Mouse (Mus musculus): Measurements from ENCODE around the gene Map3k14. TPM values are rescaled to one million over a fixed set of nuclear protein-coding genes. Genes with fewer than 3 reads are reported as not detected.
"Not testable (repeated sequence)": the region's sequence is repeated elsewhere in the genome, so short reads cannot be mapped to it uniquely, and the experiment has no call there.

The Map3k14 gene
- polyA plus RNA-seq, 1 experiment from 2014 or later = 0.93 TPM

DNA sequence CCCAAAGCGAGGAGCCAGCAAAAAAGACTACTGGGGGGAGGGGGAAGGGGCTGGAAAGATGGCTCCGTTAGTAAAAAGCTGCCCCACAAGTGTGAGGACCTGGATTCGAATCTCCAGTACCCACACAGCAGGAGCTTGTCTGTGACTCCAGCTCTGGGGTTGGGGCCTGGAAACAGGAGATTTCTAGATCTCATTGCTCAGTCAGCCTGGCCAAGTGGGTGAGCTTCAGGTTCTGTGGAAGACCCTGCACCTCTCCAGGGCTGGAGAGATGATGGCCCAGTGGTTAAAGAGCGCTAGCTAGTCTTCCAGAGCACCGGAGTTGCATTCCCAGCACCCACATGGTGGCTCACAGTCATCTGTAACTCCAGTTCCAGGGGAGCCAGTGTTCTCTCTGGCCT lies 25.6 kb upstream of the Map3k14 start:
- Histone ChIP-seq H3K9me3 (replicated peaks) (no peaks in the 10 kb centered on the region), H3K4me2 (no peak overlapping the region), H3K4me1 (peaks cover 33% of the 10 kb centered on the region), H3K4me3 (no peak overlapping the region), H3K27me3 (replicated peaks) (0 out of 2 replicates have a peak, but pooled peaks cover 11% of the 10 kb centered on the region), H3K36me3 (no peaks in the 10 kb centered on the region), H3K27ac (no peak overlapping the region), H3K9ac (no peak overlapping the region)
- WGBS (ENCODE audit: insufficient replicate concordance) = 69% methylated on average over 5 of the region's 5 CpGs
- ATAC-seq = no peak

DNA sequence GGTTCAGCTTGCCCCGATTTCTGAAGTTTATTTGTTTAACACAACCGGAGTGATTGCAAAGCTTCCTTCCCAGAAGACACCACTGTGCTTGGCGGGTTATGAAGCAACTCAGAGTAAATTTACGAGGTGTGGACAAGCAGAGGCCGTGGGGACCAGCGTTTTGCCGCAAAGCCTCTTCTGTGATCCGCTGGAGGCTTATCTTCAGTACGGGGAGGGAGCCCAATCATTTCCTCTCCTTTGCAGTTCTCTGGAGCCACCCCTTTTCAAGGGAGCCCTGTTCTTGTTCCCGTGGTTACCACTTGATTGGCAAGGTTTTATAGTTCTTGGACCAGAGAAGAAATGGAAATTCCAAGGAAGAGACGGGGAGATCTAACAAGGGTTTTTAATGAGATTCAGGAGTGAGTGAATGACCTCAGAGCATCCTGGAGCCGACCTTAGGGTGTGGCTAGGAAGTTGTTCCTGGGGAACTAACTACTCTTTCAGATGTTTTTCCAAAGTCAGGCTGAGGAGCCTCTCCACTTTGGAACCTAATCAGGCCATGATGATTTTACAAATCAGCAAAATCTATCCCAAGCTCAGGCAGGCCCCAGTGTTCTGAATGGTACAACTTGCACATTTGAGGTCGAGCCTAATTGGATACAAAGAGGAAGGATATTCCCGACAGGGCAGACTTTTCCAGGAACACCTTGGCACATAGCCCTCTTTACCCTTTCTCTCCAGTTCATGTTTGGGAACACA lies 25.0 kb upstream of the Map3k14 start:
- no peaks in the 10 kb centered on the region for H3K36me3 ChIP-seq
- no peaks in the 10 kb centered on the region for H3K9me3 ChIP-seq (replicated peaks)
- H3K4me3 ChIP-seq = no peak overlapping the region
- H3K9ac ChIP-seq = no peak overlapping the region
- WGBS (ENCODE audit: insufficient replicate concordance) = 18% methylated on average over 14 of the region's 14 CpGs
- H3K4me1 ChIP-seq = peaks cover 33% of the 10 kb centered on the region
- ATAC-seq = no peak
- no peak overlapping the region for H3K27ac ChIP-seq
- H3K27me3 ChIP-seq (replicated peaks) = 0 out of 2 replicates have a peak, but pooled peaks cover 11% of the 10 kb centered on the region
- no peak overlapping the region for H3K4me2 ChIP-seq

DNA sequence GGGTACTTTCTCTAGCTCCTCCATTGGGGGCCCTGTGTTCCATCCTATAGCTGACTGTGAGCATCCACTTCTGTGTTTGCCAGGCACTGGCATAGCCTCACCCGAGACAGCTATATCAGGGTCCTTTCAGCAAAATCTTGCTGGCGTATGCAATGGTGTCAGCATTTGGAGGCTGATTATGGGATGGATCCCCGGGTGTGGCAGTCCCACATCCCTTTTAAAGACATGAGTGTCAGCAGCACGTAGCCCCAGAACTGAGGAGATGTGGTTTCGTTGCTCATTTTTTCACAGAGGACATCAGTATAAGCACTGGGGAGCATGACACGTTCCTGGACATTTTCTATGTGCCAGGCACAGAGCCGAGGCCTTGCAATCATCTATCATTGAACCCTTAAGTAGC lies 23.6 kb upstream of the Map3k14 start:
- H3K36me3 ChIP-seq; H3K9ac ChIP-seq; H3K4me3 ChIP-seq; H3K27ac ChIP-seq; H3K9me3 ChIP-seq (replicated peaks); H3K4me2 ChIP-seq; ATAC-seq: not testable (repeated sequence)
- Histone ChIP-seq H3K27me3 (replicated peaks) (0 out of 2 replicates have a peak, but pooled peaks cover 11% of the 10 kb centered on the region), H3K4me1 (peaks cover 33% of the 10 kb centered on the region)
- WGBS (ENCODE audit: insufficient replicate concordance) = 68% methylated on average over 7 of the region's 7 CpGs

DNA sequence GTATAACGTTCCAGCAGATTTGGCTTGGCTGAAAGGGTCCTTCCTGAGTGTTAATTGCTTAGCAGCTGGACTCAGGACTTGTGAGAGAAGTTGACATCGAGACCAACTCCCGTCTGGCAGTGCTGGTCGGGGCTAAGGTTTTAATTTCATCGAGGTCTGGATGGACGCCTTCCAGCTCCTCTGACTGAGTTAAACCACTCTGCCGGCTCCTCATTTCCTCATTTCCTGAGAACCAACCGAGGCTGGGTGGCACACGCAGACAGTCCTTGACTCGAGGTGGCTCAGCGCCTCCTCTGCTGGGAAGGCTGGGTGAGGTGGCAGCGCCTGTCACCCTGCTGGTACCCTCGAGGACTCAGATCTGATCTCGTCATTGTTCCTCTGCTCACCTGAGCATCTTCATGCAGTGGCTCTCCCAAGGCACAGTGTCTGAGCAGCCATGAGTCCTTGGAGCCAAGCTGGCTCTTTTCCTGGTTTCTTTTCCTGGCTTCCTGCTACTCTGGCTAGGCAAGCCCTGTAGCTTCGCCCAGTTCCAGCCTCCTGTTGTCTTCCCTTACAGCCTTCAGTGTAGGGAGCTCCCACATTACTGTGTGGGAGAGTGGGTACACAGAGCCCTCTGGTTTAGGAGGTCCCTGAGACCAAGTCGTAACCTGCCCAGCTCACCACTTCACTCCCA lies 21.2 kb upstream of the Map3k14 start:
- Histone ChIP-seq H3K9ac (no peak overlapping the region), H3K4me2 (no peak overlapping the region), H3K4me1 (peaks cover 33% of the 10 kb centered on the region), H3K27me3 (replicated peaks) (0 out of 2 replicates have a peak, but pooled peaks cover 17% of the 10 kb centered on the region), H3K9me3 (replicated peaks) (no peaks in the 10 kb centered on the region), H3K36me3 (no peaks in the 10 kb centered on the region), H3K27ac (no peak overlapping the region), H3K4me3 (no peak overlapping the region)
- WGBS (ENCODE audit: insufficient replicate concordance) = 57% methylated on average over 16 of the region's 16 CpGs
- no peak for ATAC-seq

DNA sequence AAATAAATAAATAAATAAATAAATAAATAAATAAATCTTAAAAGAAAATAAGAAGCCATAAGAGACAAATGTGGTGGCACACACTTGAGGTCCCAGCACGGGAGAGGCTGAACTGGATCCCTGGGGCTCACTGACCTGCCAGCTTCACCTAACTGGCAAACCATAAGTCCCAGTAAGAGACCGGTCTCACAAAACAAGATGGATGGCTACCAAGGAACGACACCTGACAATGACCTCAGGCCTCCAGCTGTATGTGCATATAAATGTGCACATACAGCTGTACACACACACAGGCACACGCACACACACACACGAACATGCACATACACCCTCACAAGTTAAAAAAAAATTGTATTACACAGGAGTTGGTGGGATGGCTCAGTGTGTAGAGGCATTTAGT lies 19.6 kb upstream of the Map3k14 start:
- Histone ChIP-seq H3K4me1 (peaks cover 24% of the 10 kb centered on the region), H3K27me3 (replicated peaks) (peaks cover 27% of the 10 kb centered on the region; the same call in 1 of the 2 replicates), H3K36me3 (no peaks in the 10 kb centered on the region), H3K27ac (no peak overlapping the region), H3K4me2 (no peak overlapping the region), H3K4me3 (no peak overlapping the region), H3K9ac (no peak overlapping the region), H3K9me3 (replicated peaks) (no peaks in the 10 kb centered on the region)
- ATAC-seq = no peak
- 83% methylated on average over 5 of the region's 5 CpGs for WGBS (ENCODE audit: insufficient replicate concordance)

DNA sequence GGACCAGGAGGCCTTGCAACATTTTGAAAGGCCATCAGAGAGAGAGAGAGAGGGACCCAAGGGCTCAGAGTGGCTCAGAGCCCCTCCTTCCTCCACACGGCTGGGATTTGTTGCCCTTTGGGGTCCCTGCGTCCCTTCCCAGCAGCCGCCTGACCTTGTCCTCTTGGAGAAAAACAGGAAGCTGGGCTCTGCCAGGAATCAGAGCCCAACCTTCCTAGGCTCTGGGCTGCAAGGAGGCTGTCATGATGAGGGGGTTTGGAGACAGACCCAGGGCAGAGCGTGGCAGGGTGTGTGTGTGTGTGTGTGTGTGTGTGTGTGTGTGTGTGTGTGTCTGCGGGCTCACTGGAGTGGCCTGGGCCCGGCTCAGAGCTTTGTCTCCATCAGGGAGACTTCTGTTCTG lies 18.7 kb upstream of the Map3k14 start:
- no peaks in the 10 kb centered on the region for H3K9me3 ChIP-seq (replicated peaks)
- WGBS (ENCODE audit: insufficient replicate concordance) = 44% methylated on average over 5 of the region's 6 CpGs

DNA sequence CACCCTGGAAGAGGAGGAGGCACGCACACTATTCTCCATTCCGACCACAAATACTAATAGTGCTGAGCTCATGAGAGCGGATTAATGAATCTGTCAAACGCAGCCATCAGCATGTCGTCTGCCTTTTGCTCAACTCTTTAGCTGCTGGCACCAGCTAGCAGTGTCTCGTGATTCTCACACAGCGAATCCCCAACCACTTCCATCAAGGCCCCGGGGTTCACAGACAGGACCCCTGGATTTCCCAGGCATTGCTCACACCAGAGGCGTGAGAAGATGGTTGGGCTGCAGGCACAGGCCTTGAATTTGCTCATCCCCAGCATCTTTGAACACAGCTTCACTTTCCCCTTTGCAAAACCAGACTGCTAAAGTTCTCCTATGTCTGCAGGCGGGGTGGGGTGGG lies 18.0 kb upstream of the Map3k14 start:
- H3K27ac ChIP-seq = no peak overlapping the region

More for the DNA sequence above, 18.7 kb upstream of the Map3k14 start:
- no peak overlapping the region for H3K4me2 ChIP-seq
- peaks cover 21% of the 10 kb centered on the region; the same call in 1 of the 2 replicates for H3K27me3 ChIP-seq (replicated peaks)
- ATAC-seq = no peak
- 0 out of 2 replicates have a peak overlapping the region, but pooled peaks have one; percentile 20 for H3K27ac ChIP-seq
- no peak overlapping the region for H3K4me3 ChIP-seq
- H3K4me1 ChIP-seq = peaks cover 19% of the 10 kb centered on the region
- H3K9ac ChIP-seq = no peak overlapping the region
- H3K36me3 ChIP-seq = no peaks in the 10 kb centered on the region

DNA sequence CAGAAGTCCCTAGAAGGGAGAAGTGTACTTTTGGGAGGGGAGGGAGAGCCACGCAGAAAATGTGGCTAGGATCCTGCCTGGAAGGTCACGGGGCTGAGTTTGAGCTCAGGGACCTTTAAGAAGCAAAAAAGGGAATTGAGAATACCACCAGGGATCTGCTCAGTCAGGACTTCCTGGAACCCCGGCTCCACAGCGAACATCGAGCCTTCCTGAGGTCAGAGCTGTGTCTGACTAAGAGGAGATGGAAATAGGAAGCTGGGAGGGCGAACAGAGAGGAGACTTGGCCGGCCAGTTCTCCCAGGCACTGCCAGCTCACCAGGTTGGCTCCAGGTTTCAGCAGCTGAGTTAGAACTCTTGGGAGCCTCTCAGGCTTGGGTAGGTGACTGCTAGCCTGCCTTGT lies 14.5 kb upstream of the Map3k14 start:
- H3K27me3 ChIP-seq (replicated peaks) = peaks cover 21% of the 10 kb centered on the region; the same call in 1 of the 2 replicates
- H3K4me1 ChIP-seq = no peaks in the 10 kb centered on the region
- no peak overlapping the region for H3K27ac ChIP-seq
- H3K9ac ChIP-seq = no peak overlapping the region
- 18% methylated on average over 7 of the region's 7 CpGs for WGBS (ENCODE audit: insufficient replicate concordance)
- H3K36me3 ChIP-seq = no peaks in the 10 kb centered on the region
- no peak for ATAC-seq
- no peaks in the 10 kb centered on the region for H3K9me3 ChIP-seq (replicated peaks)
- H3K4me3 ChIP-seq = no peak overlapping the region
- H3K4me2 ChIP-seq = no peak overlapping the region

More for the DNA sequence above, 18.0 kb upstream of the Map3k14 start:
- Histone ChIP-seq H3K9me3 (replicated peaks) (no peaks in the 10 kb centered on the region), H3K4me3 (no peak overlapping the region), H3K27me3 (replicated peaks) (peaks cover 21% of the 10 kb centered on the region; the same call in 1 of the 2 replicates), H3K36me3 (no peaks in the 10 kb centered on the region), H3K9ac (no peak overlapping the region), H3K4me2 (no peak overlapping the region), H3K4me1 (peaks cover 19% of the 10 kb centered on the region)
- 76% methylated on average over 10 of the region's 10 CpGs for WGBS (ENCODE audit: insufficient replicate concordance)
- no peak for ATAC-seq

DNA sequence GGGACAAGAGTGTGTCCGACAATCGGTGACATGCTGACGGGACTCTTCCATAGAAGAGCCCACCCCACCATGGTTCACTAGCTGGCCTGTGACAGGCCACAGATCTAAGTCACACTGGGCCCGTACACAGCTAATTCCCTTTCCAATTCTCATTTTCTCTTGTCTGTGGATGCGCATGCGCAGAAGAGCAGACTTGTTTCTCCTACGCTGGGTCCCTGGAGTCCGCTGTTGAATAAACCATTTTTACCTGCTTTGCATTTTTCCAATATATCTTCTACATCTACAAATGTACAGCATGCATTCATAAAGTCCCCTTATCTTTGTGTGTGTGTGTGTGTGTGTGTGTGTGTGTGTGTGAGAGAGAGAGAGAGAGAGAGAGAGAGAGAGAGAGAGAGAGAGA lies 9.2 kb upstream of the Map3k14 start:
- Histone ChIP-seq H3K4me3 (no peak overlapping the region), H3K9ac (no peak overlapping the region), H3K36me3 (no peaks in the 10 kb centered on the region), H3K4me2 (no peak overlapping the region), H3K4me1 (no peaks in the 10 kb centered on the region), H3K9me3 (replicated peaks) (no peaks in the 10 kb centered on the region), H3K27ac (no peak overlapping the region), H3K27me3 (replicated peaks) (peaks cover 7% of the 10 kb centered on the region; the same call in 1 of the 2 replicates)
- 76% methylated on average over 8 of the region's 8 CpGs for WGBS (ENCODE audit: insufficient replicate concordance)
- ATAC-seq = no peak

DNA sequence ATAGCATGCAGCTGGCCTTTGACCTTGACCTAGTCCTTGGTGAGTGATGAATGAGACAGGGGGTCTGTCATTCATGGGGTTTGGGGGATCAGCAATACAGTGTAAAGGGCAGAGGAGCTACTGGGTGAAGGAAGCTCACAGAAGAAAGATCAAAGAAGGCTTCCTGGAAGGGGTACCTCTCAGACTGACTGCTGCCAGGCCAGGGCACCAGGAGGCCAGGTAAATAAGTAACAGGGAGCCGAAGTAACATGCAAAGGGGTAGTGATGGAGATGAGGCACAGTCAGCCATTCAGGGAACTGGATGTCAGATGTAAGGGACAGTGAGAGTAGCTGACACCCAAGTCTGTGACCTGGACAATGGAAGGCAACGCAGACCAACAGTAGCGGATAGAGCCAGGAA lies 5.6 kb upstream of the Map3k14 start:
- Histone ChIP-seq H3K4me2 (no peak overlapping the region), H3K27ac (no peak overlapping the region), H3K9ac (no peak overlapping the region), H3K27me3 (replicated peaks) (0 out of 2 replicates have a peak, but pooled peaks cover 7% of the 10 kb centered on the region), H3K36me3 (no peaks in the 10 kb centered on the region), H3K4me3 (no peak overlapping the region), H3K9me3 (replicated peaks) (no peaks in the 10 kb centered on the region), H3K4me1 (peaks cover 7% of the 10 kb centered on the region)
- no peak for ATAC-seq
- WGBS (ENCODE audit: insufficient replicate concordance) = 75% methylated on average over 3 of the region's 3 CpGs

DNA sequence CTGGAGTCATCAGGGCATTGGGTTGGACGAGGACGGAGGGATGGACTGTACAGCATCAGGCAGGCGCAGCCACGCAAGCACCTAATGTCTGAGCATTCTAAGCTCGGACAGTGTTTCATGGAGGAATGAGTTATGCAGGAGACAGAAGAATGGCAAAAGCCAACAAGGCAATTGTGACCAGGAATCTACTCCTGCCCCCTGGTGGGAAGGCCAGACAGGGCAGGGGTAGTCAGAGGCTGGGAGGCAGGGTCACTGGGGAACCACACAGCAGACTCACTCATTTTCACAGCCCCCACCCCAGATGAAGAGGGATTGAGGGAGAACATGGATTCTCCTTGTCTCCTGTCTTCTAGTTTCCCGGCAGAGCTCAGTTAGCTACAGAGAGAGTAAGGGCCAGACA lies 4.7 kb upstream of the Map3k14 start:
- Histone ChIP-seq H3K9me3 (replicated peaks) (no peaks in the 10 kb centered on the region), H3K4me3 (no peak overlapping the region), H3K9ac (no peak overlapping the region), H3K4me1 (peaks cover 14% of the 10 kb centered on the region), H3K27me3 (replicated peaks) (0 out of 2 replicates have a peak, but pooled peaks cover 7% of the 10 kb centered on the region), H3K4me2 (no peak overlapping the region), H3K27ac (no peak overlapping the region), H3K36me3 (no peaks in the 10 kb centered on the region)
- 63% methylated on average over 6 of the region's 6 CpGs for WGBS (ENCODE audit: insufficient replicate concordance)
- ATAC-seq = no peak

DNA sequence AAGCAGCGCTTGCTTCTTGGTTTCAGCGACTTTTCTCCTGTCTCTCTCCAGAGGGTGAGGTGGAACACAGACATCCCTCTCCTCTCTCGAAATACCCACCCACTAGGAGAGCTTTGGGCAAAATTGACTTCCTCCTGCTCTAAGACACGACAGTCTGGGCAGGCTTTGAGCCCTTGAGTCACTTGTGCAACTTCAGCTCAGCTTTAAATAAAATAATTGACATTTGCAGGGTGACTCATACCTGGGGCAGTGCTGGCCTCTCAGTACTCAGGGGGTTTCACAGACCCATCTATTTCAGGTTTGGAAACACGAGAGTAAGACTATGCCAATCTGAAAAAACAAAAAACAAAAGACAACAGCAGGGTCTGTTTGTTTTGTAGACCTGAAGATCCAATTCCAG lies 2.2 kb upstream of the Map3k14 start:
- Histone ChIP-seq H3K27ac (no peak overlapping the region), H3K9me3 (replicated peaks) (no peaks in the 10 kb centered on the region), H3K4me1 (peaks cover 39% of the 10 kb centered on the region), H3K4me2 (no peak overlapping the region), H3K36me3 (no peaks in the 10 kb centered on the region), H3K27me3 (replicated peaks) (0 out of 2 replicates have a peak, but pooled peaks cover 16% of the 10 kb centered on the region), H3K4me3 (no peak overlapping the region), H3K9ac (no peak overlapping the region)
- no peak for ATAC-seq
- WGBS (ENCODE audit: insufficient replicate concordance) = 49% methylated on average over 5 of the region's 5 CpGs
